Comparison of ENCODE assay signal across 8 mouse cellular contexts in the genomic region with DNA sequence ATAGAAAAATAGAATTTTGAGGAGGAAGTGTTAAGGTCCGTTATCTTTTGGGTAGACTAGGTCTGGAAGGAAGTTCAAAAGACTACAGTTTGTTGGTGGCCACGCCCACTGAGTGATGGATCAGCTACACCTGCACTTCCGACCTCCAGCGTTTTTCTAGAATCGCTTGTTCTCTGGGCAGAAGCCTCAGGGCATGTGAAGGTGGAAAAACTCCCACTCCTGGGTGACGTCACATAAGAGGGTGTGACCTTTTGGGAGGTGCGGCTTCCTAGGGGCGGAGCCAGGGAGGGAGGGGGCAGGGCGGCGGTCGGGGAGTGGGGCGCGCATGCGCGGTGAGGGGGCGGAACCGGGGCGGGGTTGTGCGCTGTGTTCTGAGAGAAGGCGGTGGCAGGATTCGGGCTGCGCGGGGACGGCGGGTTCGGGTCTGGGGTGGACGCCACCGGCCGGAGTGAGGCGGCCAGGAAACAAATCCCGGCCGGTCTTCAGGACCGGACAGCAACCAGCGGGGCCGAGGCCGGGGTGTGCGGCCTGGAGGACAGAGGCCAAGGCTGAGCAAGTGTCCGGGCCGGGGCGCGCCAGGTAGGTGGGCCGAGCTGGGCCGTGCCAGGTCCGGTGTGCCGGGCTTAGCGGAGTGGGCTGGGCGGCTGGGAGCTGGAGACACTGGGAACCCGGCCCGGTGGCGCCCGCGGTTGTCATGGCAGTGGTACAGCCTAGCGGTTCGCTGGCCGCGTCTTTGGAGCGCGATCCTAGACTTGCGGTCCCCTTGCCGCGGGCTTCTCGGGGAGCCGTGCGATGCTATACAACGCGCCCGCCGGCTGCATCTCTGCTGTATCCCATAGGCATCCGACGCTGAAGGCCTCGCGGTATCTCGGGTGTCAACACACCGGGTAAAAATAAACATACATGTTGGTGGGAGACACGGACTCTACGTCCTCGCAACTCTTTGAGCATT. TPM values are rescaled to one million over a fixed set of nuclear protein-coding genes. Genes with fewer than 3 reads are reported as not detected.
DNase-seq lines count a peak whose midpoint lies in the region; ATAC-seq and TF ChIP-seq lines count a peak whose summit lies in the region.

A gene (plus strand): TSS at position 326 of the 952 bp plus-strand sequence.

- peaks cover 21% of the 10 kb centered on the region for H3K4me1 ChIP-seq in bone marrow macrophage, adult 2 months (ENCODE audit: control insufficient read depth, insufficient read depth, low read length)
- 0 out of 2 replicates have a peak, but pooled peaks cover 4% of the 10 kb centered on the region for H3K4me1 ChIP-seq in embryonic fibroblast, embryonic 13.5 days (ENCODE audit: control insufficient read depth, insufficient read depth, low read length)
- peaks cover 7% of the 10 kb centered on the region; the same call in 1 of the 2 replicates for H3K4me1 ChIP-seq in kidney, embryonic 14.5 days (ENCODE audit: control insufficient read depth, insufficient read depth, low read length)
- H3K4me1 ChIP-seq in limb, embryonic 15.5 days: peaks cover 9% of the 10 kb centered on the region; the same call in 1 of the 2 replicates

- peak within 1 kb of the TSS; percentile 68 for H3K4me2 ChIP-seq in kidney, embryonic 14.5 days (replicated peaks; ENCODE audit: low read depth, low read length)
- peak within 1 kb of the TSS; percentile 75 for H3K4me2 ChIP-seq in limb, embryonic 15.5 days

- H3K27ac ChIP-seq in bone marrow macrophage, adult 2 months (ENCODE audit: insufficient read depth, low read depth, low read length): peak within 1 kb of the TSS; percentile 68
- no peak within 1 kb of the TSS for H3K27ac ChIP-seq in embryonic fibroblast, embryonic 13.5 days (ENCODE audit: insufficient read depth, low read length)
- no peak within 1 kb of the TSS; the same call in 1 of the 2 replicates for H3K27ac ChIP-seq in kidney, embryonic 14.5 days (ENCODE audit: low read depth, low read length)
- peak within 1 kb of the TSS; percentile 54 for H3K27ac ChIP-seq in limb, embryonic 15.5 days

- no peaks in the 10 kb centered on the region for H3K27me3 ChIP-seq in kidney, embryonic 14.5 days (ENCODE audit: control insufficient read depth, insufficient read depth, low read length)
- no peaks in the 10 kb centered on the region for H3K27me3 ChIP-seq in limb, embryonic 15.5 days

- under 1% methylated on average over 74 of the region's 77 CpGs for WGBS in kidney, embryonic 14.5 days
- under 1% methylated on average over 77 of the region's 77 CpGs for WGBS in limb, embryonic 15.5 days

- no peak for TF ChIP-seq CTCF in bone marrow macrophage, adult 2 months (IDR thresholded peaks at IDR 0.05; ENCODE audit: low read depth, low read length)
- no peak for TF ChIP-seq CTCF in embryonic fibroblast, embryonic 13.5 days (IDR thresholded peaks at IDR 0.05; ENCODE audit: borderline replicate concordance, insufficient read depth, low read length)

- DNase-seq in A20 (ENCODE audit: low read depth, low spot score): peak; percentile 95
- DNase-seq in heart, adult 9 months (ENCODE audit: low spot score in 2 of 2): peak; percentile 88 to 89
- DNase-seq in monocyte, adult 2 months (ENCODE audit: low read depth in 1 of 2, low spot score in 2 of 2): peak; percentile 66 to 87
- DNase-seq in spleen, postnatal 36 days (ENCODE audit: low spot score in 2 of 2): peak; percentile 90 to 91

- H3K9me3 ChIP-seq in kidney, embryonic 14.5 days (ENCODE audit: control insufficient read depth, low read length): no peaks in the 10 kb centered on the region
- H3K9me3 ChIP-seq in limb, embryonic 15.5 days: no peaks in the 10 kb centered on the region

- peak within 1 kb of the TSS; percentile 73 for H3K4me3 ChIP-seq in bone marrow macrophage, adult 2 months (ENCODE audit: insufficient read depth, low read length)
- H3K4me3 ChIP-seq in embryonic fibroblast, embryonic 13.5 days (ENCODE audit: insufficient read depth, low read length): peak within 1 kb of the TSS; percentile 61
- peak within 1 kb of the TSS; percentile 85 for H3K4me3 ChIP-seq in kidney, embryonic 14.5 days (ENCODE audit: low read length)
- peak within 1 kb of the TSS; percentile 90 for H3K4me3 ChIP-seq in limb, embryonic 15.5 days

- H3K9ac ChIP-seq in kidney, embryonic 14.5 days (ENCODE audit: low read depth, low read length): peak within 1 kb of the TSS; percentile 82
- H3K9ac ChIP-seq in limb, embryonic 15.5 days: peak within 1 kb of the TSS; percentile 68

- no peaks in the 10 kb centered on the region for H3K36me3 ChIP-seq in kidney, embryonic 14.5 days (ENCODE audit: control insufficient read depth, insufficient read depth, low read length)
- no peaks in the 10 kb centered on the region for H3K36me3 ChIP-seq in limb, embryonic 15.5 days

- peak; percentile 94 for ATAC-seq in kidney, embryonic 14.5 days (ENCODE audit: low FRiP score, low TSS enrichment)
- peak; percentile 89 for ATAC-seq in limb, embryonic 15.5 days (ENCODE audit: insufficient number of reproducible peaks, low FRiP score, low TSS enrichment, low read depth)

- no peak; the same call in 1 of the 2 replicates for TF ChIP-seq POLR2A in bone marrow macrophage, adult 2 months (IDR thresholded peaks at IDR 0.05; ENCODE audit: borderline replicate concordance, low read depth, low read length)
- peak; percentile 63 for TF ChIP-seq POLR2A in embryonic fibroblast, embryonic 13.5 days (IDR thresholded peaks at IDR 0.05; ENCODE audit: low read depth, low read length)

RNA-seq across cellular contexts. Expression of the gene that starts here (rescaled TPM):
- polyA plus RNA-seq in bone marrow macrophage, adult 2 months (2012; ENCODE audit: insufficient read depth, insufficient read length, missing spikeins): 40.1 and 40.7 TPM in 2 replicates
- polyA plus RNA-seq in embryonic fibroblast, embryonic 13.5 days (2011; ENCODE audit: insufficient read length, low read depth, missing spikeins): 11.0 and 11.4 TPM in 2 replicates
- polyA plus RNA-seq in kidney, embryonic 14.5 days (2014; fragmentation: Nextera tagmentation; extraction: Ambion mirVana): 17.8 and 18.6 TPM in 2 replicates
- 16.9 and 18.4 TPM in 2 replicates for polyA plus RNA-seq in limb, embryonic 15.5 days (2015; fragmentation: Nextera tagmentation; extraction: Ambion mirVana)

Comparison
In these comparisons a context has a peak if more than half of its experiments do, and no peak if none do; other contexts are left out.
1. H3K27ac ChIP-seq: peak in bone marrow macrophage, adult 2 months (single experiment) and limb, embryonic 15.5 days (single experiment); none in embryonic fibroblast, embryonic 13.5 days (single experiment) and kidney, embryonic 14.5 days (single experiment).
2. Peak in every context shown above with its lines, with median percentiles within 50 percentile points of each other: DNase-seq and H3K4me3 ChIP-seq.